Mouse (Mus musculus): ENCODE results near the gene Dtx3l. TPM values are rescaled to one million over a fixed set of nuclear protein-coding genes. Genes with fewer than 3 reads are reported as not detected.

Gene Dtx3l
- polyA plus RNA-seq, 1 experiment from 2014 or later = 48.3 TPM

Other genes starting within 250 kb of the Dtx3l start
- gene Dirc2, start 169.8 kb downstream of the Dtx3l start, polyA plus RNA-seq (2018) = 7.3 to 17.8 TPM (median 13.7 TPM) in 3 replicates
- gene Hspbap1, start 168.8 kb downstream of the Dtx3l start, polyA plus RNA-seq (2018) = 3.0 to 4.0 TPM (median 3.0 TPM) in 3 replicates
- 96.5 to 226 TPM (median 116 TPM) in 3 replicates for gene Parp14, start 67.6 kb downstream of the Dtx3l start, polyA plus RNA-seq (2018)
- gene Parp9, start 681 bp downstream of the Dtx3l start, polyA plus RNA-seq (2018) = 50.3 to 109 TPM (median 52.0 TPM) in 3 replicates
- 25.3 to 44.8 TPM (median 28.5 TPM) in 3 replicates for gene Kpna1, start 39.6 kb upstream of the Dtx3l start, polyA plus RNA-seq (2018)
- 2.9 to 4.5 TPM (median 3.9 TPM) in 3 replicates for gene Wdr5b, start 102.0 kb upstream of the Dtx3l start, polyA plus RNA-seq (2018)
- 32.0 to 75.1 TPM (median 38.9 TPM) in 3 replicates for gene Fam162a, start 132.4 kb upstream of the Dtx3l start, polyA plus RNA-seq (2018)
- 17.7 to 36.1 TPM (median 29.6 TPM) in 3 replicates for gene Ccdc58, start 132.5 kb upstream of the Dtx3l start, polyA plus RNA-seq (2018)
- gene Csta1, start 192.1 kb upstream of the Dtx3l start, polyA plus RNA-seq (2018) = not detected in 3 replicates
- 1.5 TPM in 1 of 3 replicates, not detected in the others for gene Stfa2l1, start 217.7 kb upstream of the Dtx3l start, polyA plus RNA-seq (2018)
- not detected in 3 replicates for gene Gm5483, start 245.1 kb upstream of the Dtx3l start, polyA plus RNA-seq (2018)